In genomic region chr11:69591899-69592637, GRCm38 (mm10) we compare ENCODE assay signal across 9 mouse cellular contexts. TPM values are rescaled to one million over a fixed set of nuclear protein-coding genes. Genes with fewer than 3 reads are reported as not detected.
DNase-seq lines count a peak whose midpoint lies in the region; ATAC-seq and TF ChIP-seq lines count a peak whose summit lies in the region.
"Had no signal": no experiment of that assay in that cellular context is flagged by ENCODE, and none has a peak within 500 bp of the region (broad histone marks: within the 10 kb centered on the region; RNA-seq: fewer than 3 reads in every experiment).

No protein-coding gene starts in this region.

- no peaks in the 10 kb centered on the region for H3K27me3 ChIP-seq in hindbrain, postnatal 0 days (ENCODE audit: insufficient read depth, low read length)
- H3K27me3 ChIP-seq in midbrain, embryonic 14.5 days (ENCODE audit: control insufficient read depth, insufficient read depth, low read length): no peaks in the 10 kb centered on the region

- H3K4me3 ChIP-seq in hindbrain, postnatal 0 days (ENCODE audit: low read length): no peak overlapping the region
- H3K4me3 ChIP-seq in midbrain, embryonic 14.5 days (replicated peaks; ENCODE audit: low read depth, low read length): no peak overlapping the region

- DNase-seq in cerebellum, adult 11 months: peak; percentile 49
- peak; percentile 31 to 56 for DNase-seq in cerebellum, postnatal 36 days
- peak; percentile 83 for DNase-seq in hindbrain, postnatal 0 days (ENCODE audit: low spot score)
- DNase-seq in midbrain, embryonic 14.5 days: peak; percentile 61
- DNase-seq in urinary bladder, postnatal 4 days (ENCODE audit: low spot score in 2 of 2): no peak
- no peak for DNase-seq in thymus, postnatal 25 days
- DNase-seq in heart, postnatal 25 days (ENCODE audit: low spot score): no peak

- peak; percentile 94 for ATAC-seq in hindbrain, postnatal 0 days
- ATAC-seq in midbrain, embryonic 14.5 days (ENCODE audit: low FRiP score, low TSS enrichment): no peak

- TF ChIP-seq CTCF in hindbrain, postnatal 0 days (IDR thresholded peaks at IDR 0.05; ENCODE audit: low read depth): no peak

- 43% methylated on average over 7 of the region's 7 CpGs for WGBS in hindbrain, postnatal 0 days
- WGBS in midbrain, embryonic 14.5 days: 62% methylated on average over 7 of the region's 7 CpGs

- no peaks in the 10 kb centered on the region for H3K4me1 ChIP-seq in hindbrain, postnatal 0 days (ENCODE audit: insufficient read depth, low read length)
- no peaks in the 10 kb centered on the region for H3K4me1 ChIP-seq in midbrain, embryonic 14.5 days (ENCODE audit: control insufficient read depth, insufficient read depth, low read length)

- H3K9ac ChIP-seq in hindbrain, postnatal 0 days (replicated peaks; ENCODE audit: low read length): no peak overlapping the region
- H3K9ac ChIP-seq in midbrain, embryonic 14.5 days (replicated peaks; ENCODE audit: low read length): no peak overlapping the region

- H3K36me3 ChIP-seq in hindbrain, postnatal 0 days (ENCODE audit: insufficient read depth, low read length): peaks cover 23% of the 10 kb centered on the region
- peaks cover 49% of the 10 kb centered on the region for H3K36me3 ChIP-seq in midbrain, embryonic 14.5 days (ENCODE audit: control insufficient read depth, insufficient read depth, low read length)

- H3K27ac ChIP-seq in hindbrain, postnatal 0 days: peak overlapping the region; percentile 67; the same call in 1 of the 2 replicates
- 0 out of 2 replicates have a peak overlapping the region, but pooled peaks have one; percentile 26 for H3K27ac ChIP-seq in midbrain, embryonic 14.5 days (replicated peaks; ENCODE audit: low read depth, low read length)

- no peak overlapping the region for H3K4me2 ChIP-seq in hindbrain, postnatal 0 days (ENCODE audit: low read depth, low read length)
- no peak overlapping the region for H3K4me2 ChIP-seq in midbrain, embryonic 14.5 days (ENCODE audit: low read length)

- H3K9me3 ChIP-seq in hindbrain, postnatal 0 days (ENCODE audit: low read length): no peaks in the 10 kb centered on the region
- H3K9me3 ChIP-seq in midbrain, embryonic 14.5 days (ENCODE audit: control insufficient read depth, low read length): no peaks in the 10 kb centered on the region

- intact Hi-C loops in heart, postnatal 25 days (cut with DNase I): no loop called here

RNA-seq across cellular contexts. Expression of gene Trp53, which starts 11.9 kb away (rescaled TPM):
- 33.5 and 41.5 TPM in 2 replicates for total RNA-seq in hindbrain, postnatal 0 days (2014; rRNA removed)
- polyA plus RNA-seq in hindbrain, postnatal 0 days (2015; fragmentation: Nextera tagmentation; extraction: Ambion mirVana): 36.6 and 37.4 TPM in 2 replicates
- polyA plus RNA-seq in midbrain, embryonic 14.5 days (2014; fragmentation: Nextera tagmentation; extraction: Ambion mirVana): 66.1 and 69.2 TPM in 2 replicates
- total RNA-seq in heart, postnatal 25 days (2021): 10 to 100 TPM; 16.9 to 17.9 TPM

RNA-seq across cellular contexts. Expression of gene Wrap53, which starts 12.0 kb away (rescaled TPM):
- 16.4 and 19.4 TPM in 2 replicates for total RNA-seq in hindbrain, postnatal 0 days (2014; rRNA removed)
- 12.8 and 13.8 TPM in 2 replicates for polyA plus RNA-seq in hindbrain, postnatal 0 days (2015; fragmentation: Nextera tagmentation; extraction: Ambion mirVana)
- polyA plus RNA-seq in midbrain, embryonic 14.5 days (2014; fragmentation: Nextera tagmentation; extraction: Ambion mirVana): 22.5 and 22.7 TPM in 2 replicates
- 1 to 10 TPM; 4.6 to 6.1 TPM for total RNA-seq in heart, postnatal 25 days (2021)

RNA-seq across cellular contexts. Expression of gene Atp1b2, which starts 13.7 kb away (rescaled TPM):
- total RNA-seq in hindbrain, postnatal 0 days (2014; rRNA removed): 185 and 210 TPM in 2 replicates
- polyA plus RNA-seq in hindbrain, postnatal 0 days (2015; fragmentation: Nextera tagmentation; extraction: Ambion mirVana): 145 and 157 TPM in 2 replicates
- 46.5 and 46.7 TPM in 2 replicates for polyA plus RNA-seq in midbrain, embryonic 14.5 days (2014; fragmentation: Nextera tagmentation; extraction: Ambion mirVana)
- 10 to 100 TPM; 18.0 to 25.8 TPM for total RNA-seq in heart, postnatal 25 days (2021)

RNA-seq across cellular contexts. Expression of gene Shbg, which starts 25.6 kb away (rescaled TPM):
- total RNA-seq in hindbrain, postnatal 0 days (2014; rRNA removed): 0.40 TPM in 1 of 2 replicates, not detected in the other
- not detected in 2 replicates for polyA plus RNA-seq in hindbrain, postnatal 0 days (2015; fragmentation: Nextera tagmentation; extraction: Ambion mirVana)
- polyA plus RNA-seq in midbrain, embryonic 14.5 days (2014; fragmentation: Nextera tagmentation; extraction: Ambion mirVana): not detected in 2 replicates
- not detected for total RNA-seq in heart, postnatal 25 days (2021)
- polyA plus RNA-seq: intestine, embryonic 14.5 days; stomach, embryonic 14.5 days had no signal

RNA-seq across cellular contexts. Expression of gene Sat2, which starts 29.8 kb away (rescaled TPM):
- 8.6 and 10.9 TPM in 2 replicates for total RNA-seq in hindbrain, postnatal 0 days (2014; rRNA removed)
- 35.4 and 41.4 TPM in 2 replicates for polyA plus RNA-seq in hindbrain, postnatal 0 days (2015; fragmentation: Nextera tagmentation; extraction: Ambion mirVana)
- 21.6 and 22.5 TPM in 2 replicates for polyA plus RNA-seq in midbrain, embryonic 14.5 days (2014; fragmentation: Nextera tagmentation; extraction: Ambion mirVana)
- total RNA-seq in heart, postnatal 25 days (2021): 1 to 10 TPM; 2.3 to 2.5 TPM

Comparison
In these comparisons a context has a peak if more than half of its experiments do, and no peak if none do; other contexts are left out.
1. DNase-seq: peak in cerebellum, adult 11 months (single experiment), cerebellum, postnatal 36 days (2 of 2), hindbrain, postnatal 0 days (single experiment) and midbrain, embryonic 14.5 days (single experiment); none in urinary bladder, postnatal 4 days (0 of 2), thymus, postnatal 25 days (single experiment) and heart, postnatal 25 days (single experiment).